Mouse (Mus musculus) embryonic facial prominence, embryonic 13.5 days (tissue): ENCODE data around the gene Chrna5. TPM values are rescaled to one million over a fixed set of nuclear protein-coding genes. Genes with fewer than 3 reads are reported as not detected.

Experiments used
- polyA plus RNA-seq: library from polyadenylated mRNA; unstranded; fragments of >200 nt; fragmentation: Nextera tagmentation; extraction: Ambion mirVana; gene quantifications from 2 replicates; pipeline ENCODE4 v1.2.1, GENCODE M21; 2015

Chrna5 gene
- polyA plus RNA-seq, 1 experiment from 2014 or later, result 0.48 TPM

Other genes starting within 250 kb of the Chrna5 start
- gene Wdr61, start 246.4 kb upstream of the Chrna5 start, polyA plus RNA-seq, result 156 and 167 TPM in 2 replicates
- gene Crabp1, start 216.1 kb upstream of the Chrna5 start, polyA plus RNA-seq, result 743 and 842 TPM in 2 replicates
- 37.0 and 39.9 TPM in 2 replicates for gene Ireb2, start 117.1 kb upstream of the Chrna5 start, polyA plus RNA-seq
- 6.6 and 6.8 TPM in 2 replicates for gene Hykk, start 63.6 kb upstream of the Chrna5 start, polyA plus RNA-seq
- gene Psma4, start 30.1 kb upstream of the Chrna5 start, polyA plus RNA-seq, result 309 and 320 TPM in 2 replicates
- gene AY074887, start 29.9 kb upstream of the Chrna5 start, polyA plus RNA-seq, result 0.85 and 1.2 TPM in 2 replicates
- gene Chrna3, start 45.7 kb downstream of the Chrna5 start, polyA plus RNA-seq, result 0.15 and 0.45 TPM in 2 replicates
- gene Chrnb4, start 67.9 kb downstream of the Chrna5 start, polyA plus RNA-seq, result 0.26 and 0.28 TPM in 2 replicates
- gene Ube2q2, start 168.0 kb downstream of the Chrna5 start, polyA plus RNA-seq, result 35.9 and 37.3 TPM in 2 replicates
- gene Fbxo22, start 228.0 kb downstream of the Chrna5 start, polyA plus RNA-seq, result 58.7 and 66.0 TPM in 2 replicates